Mouse (Mus musculus): Measurements from ENCODE around the gene 2010111I01Rik.
"Not testable (repeated sequence)": the region's sequence is repeated elsewhere in the genome, so short reads cannot be mapped to it uniquely, and the experiment has no call there.

Gene 2010111I01Rik

GRCm38 (mm10) chr13:63339946-63340345 is 375.3 kb downstream of the 2010111I01Rik start:
- DNase-seq (ENCODE audit: low read depth, low spot score) = no peak

- no peak for DNase-seq (ENCODE audit: low read depth, low spot score)
These were observed 378.1 kb downstream of the 2010111I01Rik start for GRCm38 (mm10) chr13:63342781-63343180.

DNA sequence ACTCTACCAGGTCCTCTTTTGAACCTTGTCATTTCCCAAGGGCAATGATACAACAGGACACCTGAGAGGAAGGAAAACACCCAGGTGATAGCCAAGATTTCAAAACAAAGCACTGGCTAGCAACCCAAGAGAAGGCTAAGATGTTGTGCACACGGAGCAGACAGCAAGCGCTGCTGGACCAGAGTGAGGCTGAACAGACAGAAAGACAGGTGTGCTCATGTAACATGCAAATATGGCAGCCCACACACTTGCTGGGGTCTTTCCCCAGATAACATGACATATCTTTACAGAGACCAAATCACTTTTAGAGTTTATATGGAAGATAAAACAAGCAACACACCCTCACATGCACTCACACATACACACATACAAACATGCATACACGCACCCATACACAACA is 379.8 kb downstream of the 2010111I01Rik start:
- no peak for DNase-seq (ENCODE audit: low read depth, low spot score)

DNA sequence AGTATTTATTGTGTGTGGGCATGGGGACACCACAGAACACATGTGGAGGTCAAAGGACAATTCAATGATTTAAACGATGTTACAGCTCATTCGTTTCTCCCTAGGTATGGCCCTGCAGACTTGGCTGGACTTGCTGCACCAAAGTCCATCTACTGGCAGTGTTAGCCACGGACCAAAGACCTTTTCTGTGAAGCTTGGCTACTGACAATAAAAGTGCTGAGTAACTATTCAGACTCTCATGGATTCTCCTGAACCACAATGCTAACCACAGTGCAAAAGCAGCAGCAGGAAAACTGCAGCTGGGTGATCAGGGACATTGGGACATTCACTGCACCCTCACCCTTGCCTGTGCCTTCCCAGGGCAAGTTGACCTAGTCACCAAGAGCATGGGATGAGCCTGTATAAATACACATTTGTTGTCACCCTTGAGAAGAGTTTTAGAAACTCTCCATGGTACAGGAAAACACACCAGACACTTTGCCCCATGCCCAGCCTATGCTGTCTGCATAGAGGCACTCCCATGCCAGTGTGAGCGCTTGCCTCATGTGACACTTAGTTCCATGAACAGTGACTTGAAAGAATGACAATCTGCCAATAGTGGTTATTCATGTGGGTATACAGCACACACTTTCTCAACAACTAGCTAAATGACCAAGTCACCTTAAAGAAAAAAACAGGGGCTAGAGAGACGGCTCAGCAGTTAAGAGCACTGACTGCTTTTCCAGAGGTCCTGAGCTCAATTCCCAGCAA is 381.0 kb downstream of the 2010111I01Rik start:
- no peak for DNase-seq (ENCODE audit: low read depth, low spot score)

- no peak for DNase-seq (ENCODE audit: low read depth, low spot score)
These were observed 382.9 kb downstream of the 2010111I01Rik start for GRCm38 (mm10) chr13:63347639-63348038.

- no peak for DNase-seq (ENCODE audit: low read depth, low spot score)
These were observed 385.4 kb downstream of the 2010111I01Rik start for GRCm38 (mm10) chr13:63350076-63350475.

DNA sequence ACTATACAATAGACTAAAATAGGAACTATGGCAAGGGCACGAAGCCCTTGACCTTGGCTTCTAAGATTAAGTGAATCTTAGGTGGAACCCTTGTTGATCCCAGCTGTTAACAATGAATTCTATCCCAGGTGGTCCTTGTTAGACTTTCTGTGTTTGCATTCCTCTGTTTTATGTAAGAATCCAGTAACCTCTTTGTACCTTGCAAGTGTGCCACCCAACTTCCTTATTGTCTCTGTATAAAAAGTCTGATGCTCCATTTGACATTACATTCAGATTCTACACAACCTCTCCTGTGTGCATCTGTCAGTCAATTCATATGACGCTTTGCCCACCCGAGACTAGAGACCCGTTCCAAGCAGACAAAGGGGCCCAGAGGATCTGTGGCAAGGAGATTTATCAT is 388.6 kb downstream of the 2010111I01Rik start:
- not testable (repeated sequence) for DNase-seq (ENCODE audit: low read depth, low spot score)

- DNase-seq (ENCODE audit: low read depth, low spot score) = no peak
These were observed 391.4 kb downstream of the 2010111I01Rik start for GRCm38 (mm10) chr13:63356101-63356500.

- peak; percentile 39 for DNase-seq (ENCODE audit: low read depth, low spot score)
These were observed 391.9 kb downstream of the 2010111I01Rik start for GRCm38 (mm10) chr13:63356558-63356957.

DNA sequence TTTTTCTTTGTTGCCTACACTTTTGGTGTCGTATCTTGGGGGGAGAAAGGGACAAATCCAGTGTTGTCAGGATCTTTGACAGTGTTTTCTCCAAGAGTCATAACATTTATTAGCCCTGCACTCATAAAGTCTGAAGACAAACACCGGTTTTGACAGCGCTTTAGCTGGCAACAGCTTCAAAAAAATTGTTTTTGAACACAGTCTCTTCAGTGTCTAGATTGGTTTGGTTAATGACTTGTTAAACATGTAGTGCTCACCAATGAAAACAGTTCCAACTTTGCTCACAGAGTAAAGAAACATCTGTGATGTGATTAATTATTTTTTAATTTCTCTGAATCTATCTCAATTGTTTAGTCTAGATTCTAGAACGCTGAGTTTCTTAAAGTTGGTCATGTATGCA is 394.7 kb downstream of the 2010111I01Rik start:
- no peak for DNase-seq (ENCODE audit: low read depth, low spot score)

GRCm38 (mm10) chr13:63360111-63360885 is 395.6 kb downstream of the 2010111I01Rik start:
- no peak for DNase-seq (ENCODE audit: low read depth, low spot score)

GRCm38 (mm10) chr13:63361755-63362154 is 397.1 kb downstream of the 2010111I01Rik start:
- no peak for DNase-seq (ENCODE audit: low read depth, low spot score)

- DNase-seq (ENCODE audit: low read depth, low spot score) = no peak
These were observed 408.9 kb downstream of the 2010111I01Rik start for GRCm38 (mm10) chr13:63373460-63374166.

All from c-Kit-negative CD71-positive TER-119-positive erythroid progenitor cells, embryonic 14.5 days (primary cell).